Mouse (Mus musculus) ES-CJ7 (cell line): ENCODE measurements around the gene Stk10.
"Not testable (repeated sequence)": the region's sequence is repeated elsewhere in the genome, so short reads cannot be mapped to it uniquely, and the experiment has no call there.

Experiments used
- DNase-seq: peaks from one replicate; pipeline ENCODE4 v3.0.0; 2011; ENCODE audit warnings: low read depth, low spot score

Stk10 gene

DNA sequence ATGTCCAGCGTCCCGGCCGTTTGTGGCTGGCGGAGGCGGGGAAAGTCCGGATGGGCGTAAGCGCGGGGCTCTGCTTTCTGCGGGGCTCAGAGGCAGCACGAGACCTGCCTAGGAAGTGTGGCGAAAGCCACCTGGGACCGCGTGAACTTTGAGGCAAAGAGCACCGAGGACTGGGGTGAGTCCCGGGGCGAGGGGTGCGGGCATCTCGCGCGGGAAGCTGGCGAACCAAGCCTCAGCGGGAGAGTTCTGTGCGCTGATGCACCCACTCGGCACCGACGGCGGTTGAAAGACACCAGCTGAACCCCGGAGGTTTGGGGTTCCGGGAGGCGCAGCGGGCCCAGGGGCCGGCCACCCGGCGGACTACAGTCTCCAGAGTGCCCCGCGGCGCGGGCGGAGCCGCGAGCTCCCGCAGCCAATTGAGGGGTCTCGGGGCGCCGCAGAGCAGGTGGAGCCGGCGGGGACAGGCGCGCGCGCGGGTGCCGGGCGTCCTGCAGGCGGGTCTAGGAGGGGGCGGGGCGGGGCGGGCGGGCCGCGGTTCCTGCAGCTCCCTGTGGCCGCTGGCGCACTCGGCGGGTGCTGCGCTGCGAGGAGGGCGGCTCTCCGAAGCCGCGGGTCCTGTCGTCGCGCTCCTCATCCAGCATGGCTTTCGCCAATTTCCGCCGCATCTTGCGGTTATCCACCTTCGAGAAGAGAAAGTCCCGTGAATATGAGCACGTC lies at the start of gene Stk10:
Gene Stk10, plus strand, starts transcription at position 541 of the 717 bp plus-strand sequence.
- DNase-seq, result peak; percentile 82

DNA sequence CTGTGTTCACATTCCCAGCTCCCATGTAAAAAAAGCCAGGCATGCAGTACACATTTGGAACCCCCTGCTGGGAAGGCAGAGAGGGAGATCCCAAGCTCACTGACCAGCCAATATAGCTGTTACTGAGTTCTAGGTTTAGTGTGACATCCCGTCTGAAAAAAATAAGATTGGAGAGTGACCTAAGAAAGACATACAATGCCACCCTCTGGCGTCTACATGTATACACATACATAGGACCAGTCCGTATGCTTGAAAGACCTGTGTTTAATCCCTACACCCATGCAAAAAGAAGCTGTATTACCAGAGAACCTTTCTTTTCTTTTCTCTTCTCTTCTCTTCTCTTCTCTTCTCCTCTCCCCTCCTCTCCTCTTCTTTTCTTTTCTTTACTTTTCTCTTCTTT lies 47.8 kb upstream of the Stk10 start:
- peak; percentile 20 for DNase-seq

DNA sequence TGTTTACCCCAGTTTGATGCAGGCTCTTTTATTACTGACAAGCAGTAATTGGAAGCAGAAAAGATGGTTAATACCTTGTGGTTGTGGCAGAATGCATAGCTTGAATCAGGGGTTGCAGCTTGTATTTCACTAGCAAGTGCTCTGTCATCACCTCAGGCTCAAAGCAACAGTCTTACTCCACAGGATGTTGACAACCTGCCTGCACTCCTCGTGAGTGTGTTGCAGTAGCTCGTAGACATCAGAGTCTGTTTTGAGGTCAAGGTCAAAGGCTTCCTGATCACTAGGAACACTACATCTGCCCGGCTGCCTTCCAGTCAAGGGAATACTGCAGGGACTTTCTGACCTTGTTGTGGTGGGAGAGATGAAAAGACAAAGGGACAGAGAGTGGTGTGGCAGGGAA lies 46.5 kb upstream of the Stk10 start:
- peak; percentile 7 for DNase-seq

DNA sequence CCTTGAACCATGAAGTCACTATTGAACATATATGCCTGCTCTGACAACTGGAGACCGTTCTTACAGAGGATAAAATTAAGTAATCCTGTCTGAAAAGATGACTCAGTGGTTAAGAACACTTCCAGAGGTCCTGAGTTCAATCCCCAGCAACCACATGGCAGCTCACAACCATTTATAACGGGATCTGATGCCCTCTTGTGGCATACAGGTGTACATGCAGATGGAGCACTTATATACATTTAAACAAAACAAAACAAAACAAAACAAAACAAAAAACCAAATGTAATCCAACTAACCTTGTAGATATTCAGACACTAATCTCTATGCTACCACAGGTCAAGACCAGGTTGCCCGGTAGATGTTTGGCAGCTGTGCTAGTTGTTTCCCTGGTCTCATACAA lies 45.6 kb upstream of the Stk10 start:
- DNase-seq, result peak; percentile 48

DNA sequence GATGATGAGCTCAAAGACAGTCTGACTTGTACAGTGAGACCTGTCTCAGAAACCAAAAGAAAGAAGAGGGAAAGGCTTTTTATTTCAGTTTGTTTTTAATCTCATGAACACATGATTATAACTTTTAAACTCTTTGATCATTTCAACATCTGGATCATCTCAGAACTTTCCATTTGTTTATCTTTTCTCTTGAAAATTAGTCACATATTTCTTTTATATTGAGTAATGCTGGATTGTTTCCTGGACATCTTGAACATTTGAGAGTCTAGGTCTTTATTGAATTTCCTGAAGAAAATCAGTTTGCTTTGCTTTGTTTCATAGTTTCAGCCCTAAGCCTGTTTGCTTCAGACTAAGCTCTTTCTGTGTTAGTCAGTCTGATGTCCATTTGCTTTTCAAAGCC lies 44.8 kb upstream of the Stk10 start:
- DNase-seq, result no peak

DNA sequence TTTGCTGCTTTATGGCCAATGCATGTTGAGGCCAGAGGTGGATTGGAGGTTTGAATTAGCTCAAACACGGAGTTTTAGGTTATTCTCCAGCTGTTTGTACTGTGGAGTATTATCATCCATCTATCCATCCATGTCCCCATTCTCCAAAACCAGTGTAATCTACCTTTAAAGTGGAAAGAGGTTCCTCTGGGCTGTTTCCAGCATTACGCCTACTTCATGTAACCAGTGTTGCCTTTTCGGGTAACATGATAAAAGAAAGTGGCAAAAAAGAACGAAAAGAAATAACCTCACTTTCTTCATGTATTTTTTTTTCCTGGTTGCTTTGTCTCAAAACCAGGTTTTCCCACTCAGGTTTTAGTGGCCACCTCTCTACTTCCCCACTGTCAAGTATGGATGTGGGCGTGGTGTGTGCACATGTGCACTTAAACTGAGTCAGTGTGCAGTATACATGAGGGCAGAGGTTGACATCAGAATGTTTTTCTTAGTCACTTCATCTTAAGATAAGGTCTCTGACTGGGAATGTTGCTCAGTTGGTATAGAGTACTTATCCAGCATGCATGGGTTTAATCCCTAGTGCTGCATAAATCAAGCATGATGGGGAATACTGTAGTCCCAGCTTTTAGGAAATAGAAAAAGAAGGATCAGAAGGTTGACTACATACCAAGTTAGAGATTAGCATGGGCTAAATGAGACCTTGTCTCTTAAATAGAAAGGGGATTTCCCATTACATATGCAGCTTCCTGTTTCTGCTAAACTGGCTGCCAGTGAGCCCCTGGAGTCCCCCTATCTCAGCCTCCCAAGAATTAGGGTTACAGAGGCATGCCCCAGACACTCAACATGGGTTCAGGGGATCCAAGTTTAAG lies 44.1 kb upstream of the Stk10 start:
- no peak for DNase-seq

DNA sequence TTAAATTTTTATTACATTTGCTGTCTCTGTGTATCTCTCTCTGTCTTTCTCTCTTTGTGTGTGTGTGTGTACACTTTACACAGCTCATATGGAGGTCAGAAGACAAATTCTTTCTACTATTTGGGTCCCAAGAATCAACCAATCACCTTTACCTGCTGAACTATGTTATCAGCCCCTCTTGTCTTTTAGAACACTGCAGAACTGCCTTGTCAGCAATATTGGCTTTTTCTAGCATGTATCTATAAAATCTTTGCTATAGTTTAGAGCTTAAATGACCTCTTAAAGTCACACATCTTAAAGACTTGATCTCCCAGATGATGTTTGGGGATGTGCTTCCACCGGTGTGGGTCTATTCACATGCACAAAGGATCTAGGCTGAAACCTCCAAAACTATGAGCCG lies 42.0 kb upstream of the Stk10 start:
- no peak for DNase-seq

DNA sequence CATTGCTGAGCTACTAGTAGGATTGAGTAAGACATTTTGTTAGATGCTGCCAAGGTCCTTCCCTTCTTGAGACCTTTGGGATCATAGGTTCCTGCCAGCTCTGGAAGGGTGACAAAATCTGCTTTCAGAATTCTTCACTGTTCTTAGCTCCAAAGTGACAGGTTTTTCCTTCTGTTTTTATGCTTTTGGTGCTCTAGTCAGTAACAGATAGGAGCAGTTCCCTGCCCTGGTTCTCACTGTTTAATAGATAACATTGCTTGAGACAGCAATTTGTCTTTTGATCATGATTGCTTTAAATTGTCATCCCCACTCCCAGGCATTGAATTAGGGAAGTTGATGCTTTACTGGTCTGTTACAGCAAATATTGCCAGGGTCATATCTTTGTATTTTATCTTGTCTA lies 39.8 kb upstream of the Stk10 start:
- no peak for DNase-seq

DNA sequence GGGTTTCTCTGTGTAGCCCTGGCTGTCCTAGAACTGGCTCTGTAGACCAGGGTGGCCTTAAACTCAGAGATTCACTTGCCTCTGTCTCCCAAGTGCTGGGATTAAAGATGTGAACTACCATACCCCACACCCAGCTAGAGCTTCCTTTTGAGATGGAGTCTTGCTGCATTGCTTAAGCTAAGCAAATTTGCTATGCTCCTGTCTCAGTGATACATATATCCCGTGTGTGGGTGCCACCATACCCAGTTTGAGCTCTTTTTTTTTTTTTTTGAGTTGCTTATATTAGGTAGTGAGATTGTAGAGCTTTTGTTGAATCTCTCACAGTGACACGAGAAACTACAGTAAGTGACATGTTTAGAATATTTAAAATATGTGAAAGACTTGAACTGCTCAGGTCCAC lies 37.8 kb upstream of the Stk10 start:
- no peak for DNase-seq

DNA sequence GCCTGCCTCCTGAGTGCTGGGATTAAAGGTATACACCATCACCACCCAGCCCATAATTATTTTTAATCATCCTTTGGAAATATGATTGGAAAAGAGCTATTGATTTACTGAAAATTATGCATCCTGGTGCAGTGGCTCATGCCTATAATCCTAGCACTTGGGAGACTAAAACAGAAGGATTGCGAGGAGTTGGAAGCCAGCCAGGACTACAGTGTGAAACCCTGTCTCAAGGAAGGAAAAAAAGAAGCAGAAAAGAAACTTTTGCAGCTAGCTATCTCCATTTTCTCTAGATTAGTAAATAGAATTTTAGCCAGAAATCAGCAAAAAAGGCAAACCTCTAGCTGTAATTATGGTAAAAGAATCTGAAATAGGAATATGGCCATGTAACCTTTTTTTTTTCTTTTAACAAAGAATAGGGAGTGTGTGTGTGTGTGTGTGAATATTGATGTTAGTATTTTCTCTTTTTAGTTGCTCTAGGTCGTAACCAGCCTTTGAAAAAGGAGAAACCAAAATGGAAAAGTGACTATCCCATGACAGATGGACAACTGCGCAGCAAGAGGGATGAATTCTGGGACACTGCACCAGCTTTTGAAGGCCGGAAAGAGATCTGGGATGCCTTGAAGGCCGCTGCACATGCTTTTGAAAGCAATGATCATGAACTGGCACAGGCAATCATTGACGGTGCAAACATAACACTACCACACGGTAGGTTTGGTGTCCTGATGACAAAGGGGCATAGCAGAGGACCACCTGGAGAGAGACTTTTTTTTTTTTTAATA lies 34.2 kb upstream of the Stk10 start:
- DNase-seq, result no peak

DNA sequence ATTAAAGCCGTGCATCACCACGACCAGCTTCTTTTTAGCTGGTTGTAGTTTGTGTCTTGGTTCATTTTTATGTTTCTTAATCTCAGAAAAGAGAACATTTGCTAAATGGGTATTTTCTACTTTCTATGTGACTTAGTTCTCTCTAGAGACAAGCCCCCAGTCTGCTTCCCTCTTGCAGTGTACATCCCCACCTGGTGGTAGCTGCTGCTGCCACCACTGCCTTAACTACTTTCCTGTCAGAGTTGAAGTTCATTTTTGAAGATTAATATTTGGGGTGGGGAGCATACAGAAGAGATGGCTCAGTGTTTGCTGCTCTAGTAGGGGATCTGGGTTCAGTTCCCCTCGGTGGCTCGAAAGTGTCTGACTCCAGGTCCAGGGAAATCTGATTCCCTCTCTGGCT lies 33.2 kb upstream of the Stk10 start:
- DNase-seq, result no peak

DNA sequence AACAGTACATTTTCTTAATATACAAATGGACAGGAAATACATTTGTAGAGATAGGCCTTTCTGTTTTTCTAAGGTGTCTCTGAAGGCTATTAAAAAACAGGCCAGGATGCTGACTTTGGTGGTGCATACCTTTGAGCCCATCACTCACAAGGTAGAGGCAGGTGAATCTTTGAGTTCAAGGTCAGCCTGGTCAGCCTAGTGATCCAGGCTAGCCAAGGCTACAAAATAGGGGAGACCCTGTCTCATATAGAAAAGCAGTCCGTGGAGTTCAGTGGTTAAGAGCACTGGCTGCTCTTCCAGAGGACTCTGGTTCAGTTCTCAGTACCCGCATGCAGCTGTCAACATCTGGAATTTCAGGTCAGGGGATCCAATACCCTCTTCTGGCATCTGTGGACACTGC lies 29.4 kb upstream of the Stk10 start:
- DNase-seq, result no peak

DNA sequence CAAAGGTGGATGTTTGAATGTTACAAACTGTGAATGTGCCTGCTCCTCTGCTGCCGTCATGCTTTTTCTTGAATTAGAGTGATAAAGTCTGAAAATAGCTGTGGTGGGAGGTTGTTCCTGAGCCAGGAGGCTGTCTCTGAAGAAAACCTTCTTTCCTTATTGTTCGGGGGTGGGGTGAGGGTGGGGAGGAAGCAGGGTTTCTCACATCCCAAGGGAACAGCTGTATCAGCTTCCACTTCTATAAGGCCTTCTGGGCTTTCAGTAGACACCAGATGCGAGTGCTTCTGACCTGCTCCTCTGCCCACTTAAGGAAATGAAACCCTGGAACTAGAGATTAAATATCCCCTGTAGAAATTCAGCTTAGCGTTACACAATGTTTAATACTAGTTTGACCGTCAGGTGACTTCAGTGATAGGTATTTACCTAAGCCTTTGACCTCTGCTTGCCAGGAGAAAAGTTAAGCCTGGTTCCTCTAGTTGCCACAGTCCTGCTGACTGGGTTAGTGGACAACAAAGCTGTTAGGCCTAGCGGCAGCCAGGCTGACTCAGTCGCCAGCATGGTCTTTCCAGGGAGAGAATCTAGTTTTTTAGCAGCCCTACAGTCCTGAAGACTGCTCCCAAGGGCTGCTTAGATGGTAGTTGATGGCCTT lies 27.9 kb upstream of the Stk10 start:
- no peak for DNase-seq

DNA sequence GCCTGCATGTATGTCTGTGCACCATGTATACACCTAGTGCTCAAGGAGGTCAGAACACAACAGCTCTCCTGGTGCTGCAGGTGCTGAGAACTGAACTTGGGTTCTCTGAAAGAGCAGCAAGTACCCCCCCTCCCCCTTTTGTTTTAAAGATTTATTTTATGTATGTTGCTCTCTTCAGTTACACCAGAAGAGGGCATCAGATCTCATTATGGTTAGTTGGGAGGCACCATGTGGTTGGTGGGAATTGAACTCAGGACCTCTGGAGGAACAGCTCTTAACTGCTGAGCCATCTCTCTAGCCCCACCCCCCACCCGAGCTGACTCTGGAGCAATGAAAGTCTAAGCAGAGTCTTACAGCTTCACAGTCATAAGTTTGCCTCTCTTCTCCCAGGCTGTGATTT lies 22.2 kb upstream of the Stk10 start:
- peak; percentile 37 for DNase-seq

DNA sequence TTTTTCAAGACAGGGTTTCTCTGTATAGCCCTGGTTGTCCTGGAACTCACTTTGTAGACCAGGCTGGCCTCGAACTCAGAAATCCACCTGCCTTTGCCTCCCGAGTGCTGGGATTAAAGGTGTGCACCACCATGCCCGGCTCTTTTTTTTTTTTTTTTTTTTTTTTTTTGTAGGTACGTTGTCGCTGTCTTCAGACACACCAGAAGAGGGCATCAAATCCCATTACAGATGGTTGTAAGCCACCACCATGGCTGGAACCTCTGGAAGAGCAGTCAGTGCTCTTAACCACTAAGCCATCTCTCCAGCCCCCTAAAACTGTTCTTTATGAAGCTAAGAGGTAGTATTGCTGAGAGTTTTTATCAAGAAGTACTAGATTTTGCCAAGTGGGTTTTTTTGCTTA lies 18.3 kb upstream of the Stk10 start:
- DNase-seq, result not testable (repeated sequence)

DNA sequence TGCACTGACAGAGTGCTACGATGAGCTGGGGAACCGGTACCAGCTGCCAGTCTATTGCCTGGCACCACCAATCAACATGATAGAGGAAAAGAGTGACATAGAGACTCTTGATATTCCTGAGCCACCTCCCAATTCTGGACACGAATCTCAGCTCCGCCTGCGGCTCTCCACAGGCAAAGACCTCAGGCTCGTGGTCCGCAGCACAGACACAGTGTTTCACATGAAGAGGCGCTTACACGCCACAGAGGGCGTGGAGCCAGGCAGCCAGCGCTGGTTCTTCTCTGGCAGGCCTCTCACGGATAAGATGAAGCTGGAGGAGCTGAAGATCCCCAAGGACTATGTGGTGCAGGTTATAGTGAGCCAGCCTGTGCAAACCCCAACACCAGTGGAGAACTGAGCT lies 17.0 kb upstream of the Stk10 start:
- DNase-seq, result peak; percentile 19

DNA sequence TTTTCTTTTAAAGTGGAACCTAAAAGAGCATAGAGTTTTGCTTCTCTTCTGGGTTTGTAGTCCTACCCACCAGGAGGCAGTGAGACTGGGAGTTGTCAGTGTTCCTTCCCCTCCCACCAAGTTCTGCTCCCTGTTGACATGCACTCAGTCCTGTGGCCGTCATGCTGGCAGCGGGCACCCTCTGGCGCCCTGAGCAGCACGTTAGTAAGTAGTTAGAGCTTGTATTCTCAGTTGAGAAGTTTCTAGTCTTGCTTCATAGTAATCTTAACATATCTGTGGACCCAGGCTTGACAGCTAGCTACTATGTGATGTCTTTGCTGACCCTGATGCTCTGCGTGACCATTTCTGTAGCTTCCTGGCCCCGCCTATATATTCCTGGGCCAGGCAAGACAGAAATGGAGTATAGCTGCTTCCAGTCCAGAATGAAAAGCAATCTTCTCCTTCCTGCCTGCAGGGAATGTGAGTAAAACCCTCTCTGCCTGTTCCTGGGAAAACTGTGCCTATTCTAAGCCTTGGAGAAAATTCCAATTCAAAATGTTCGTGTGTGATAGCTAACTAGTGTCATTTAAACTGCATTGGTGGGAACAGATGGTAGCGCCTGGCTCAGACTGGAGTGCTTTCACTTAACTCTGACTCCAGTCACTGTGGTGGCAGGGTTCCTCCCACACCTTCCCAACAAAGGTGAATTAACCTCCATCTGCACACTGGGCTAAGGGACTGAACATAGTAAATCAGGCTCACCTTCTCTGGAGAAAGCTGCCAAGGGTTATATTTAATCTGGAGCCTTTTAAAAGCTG lies 16.0 kb upstream of the Stk10 start:
- DNase-seq, result no peak

DNA sequence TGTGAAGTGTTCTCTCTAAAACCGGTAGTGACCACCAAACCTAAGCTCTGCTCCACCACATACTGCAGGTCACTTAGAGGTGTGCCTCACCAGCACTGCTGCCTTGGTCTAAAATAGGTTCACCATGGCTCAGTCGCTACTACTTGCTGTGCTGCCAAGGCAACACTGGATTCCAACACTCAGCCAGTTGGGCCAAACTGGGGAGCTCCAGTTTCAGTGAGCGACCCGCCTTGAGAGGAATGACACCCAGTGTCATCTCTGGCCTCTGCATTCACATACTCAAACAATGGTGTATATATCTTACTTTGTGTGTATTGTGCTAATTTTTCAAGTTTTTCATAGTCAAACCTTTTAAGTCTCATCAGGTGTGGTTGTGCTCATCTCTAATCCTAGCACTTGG lies 14.3 kb upstream of the Stk10 start:
- DNase-seq, result no peak

DNA sequence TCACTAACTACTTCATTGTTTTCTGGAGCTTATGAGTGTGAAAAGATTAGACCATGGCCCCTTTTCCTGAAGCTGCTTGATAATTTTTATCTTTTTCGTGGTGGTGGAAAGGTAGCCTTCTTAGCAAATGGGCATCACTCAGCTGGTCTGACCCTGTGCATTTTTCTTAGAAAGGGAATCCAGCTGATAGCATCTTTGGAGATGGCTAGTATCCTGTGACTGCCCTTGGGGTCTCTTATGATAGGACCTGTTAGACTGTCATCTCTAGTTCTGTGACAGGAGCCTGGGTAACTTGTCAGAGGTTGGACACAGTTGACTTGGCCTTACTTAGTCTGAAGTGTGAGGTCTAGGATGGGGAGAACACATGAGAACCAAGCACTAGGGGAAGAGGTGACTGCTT lies 13.8 kb upstream of the Stk10 start:
- DNase-seq, result no peak

DNA sequence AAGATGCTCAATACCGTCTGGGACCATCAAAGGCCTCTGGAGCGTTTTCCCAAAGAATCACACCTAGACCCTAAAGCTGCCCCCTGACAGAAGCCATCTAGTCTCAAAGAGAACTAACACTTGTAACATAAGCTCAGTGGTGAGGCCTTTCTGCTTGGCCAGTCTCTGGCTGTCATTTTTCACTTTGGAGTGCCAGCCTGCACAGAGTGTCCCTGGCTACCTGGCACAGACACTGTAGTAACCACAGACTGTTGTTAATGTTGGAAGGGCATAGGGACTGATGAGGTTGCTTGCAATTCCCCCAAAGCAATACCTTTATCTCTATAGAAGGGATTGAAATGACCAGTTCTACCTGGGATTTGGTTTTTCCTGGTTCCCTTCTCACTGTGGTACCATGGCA lies 11.9 kb upstream of the Stk10 start:
- DNase-seq, result no peak
